Mouse (Mus musculus): ENCODE results near the gene Shisa4. TPM values are rescaled to one million over a fixed set of nuclear protein-coding genes. Genes with fewer than 3 reads are reported as not detected.

Gene Shisa4
- total and polyA plus RNA-seq, 2 experiments from 2014 or later, result 13.8 to 21.0 TPM

DNA sequence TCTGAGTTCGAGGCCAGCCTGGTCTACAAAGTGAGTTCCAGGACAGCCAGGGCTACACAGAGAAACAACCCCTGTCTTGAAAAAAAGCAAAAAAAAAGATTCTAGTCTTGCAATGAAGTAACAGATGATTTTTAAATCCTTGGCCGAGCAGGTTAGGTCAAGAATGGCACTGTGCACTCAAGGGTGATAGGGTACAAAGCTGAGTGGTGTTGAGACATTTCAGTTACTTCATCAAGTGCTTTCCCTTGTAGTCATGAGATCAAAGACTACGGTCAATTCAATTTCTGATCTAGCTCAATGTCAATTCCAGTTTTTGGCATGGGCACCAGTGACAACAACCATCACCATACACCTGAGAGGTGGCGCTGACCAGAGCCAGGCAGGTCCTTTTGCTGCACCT is 33.9 kb upstream of the Shisa4 start:
- H3K4me3 ChIP-seq (ENCODE audit: low read depth, low read length), result no peak overlapping the region
- WGBS, result 95% methylated on average over 4 of the region's 4 CpGs
- peaks cover 9% of the 10 kb centered on the region for H3K4me1 ChIP-seq (ENCODE audit: control insufficient read depth, insufficient read depth)
- no peak overlapping the region for H3K4me2 ChIP-seq (ENCODE audit: low read depth, low read length)
- no peaks in the 10 kb centered on the region for H3K9me3 ChIP-seq (replicated peaks; ENCODE audit: control insufficient read depth, low read length)
- H3K9ac ChIP-seq (replicated peaks; ENCODE audit: low read depth, low read length), result no peak overlapping the region
- DNase-seq (ENCODE audit: low spot score) (no peak), ATAC-seq (ENCODE audit: insufficient read depth, low read depth) (no peak)
- no peak overlapping the region for H3K27ac ChIP-seq (ENCODE audit: low read depth)
- TF ChIP-seq CTCF (IDR thresholded peaks at IDR 0.05; ENCODE audit: low read depth), result no peak
- TF ChIP-seq EP300 (IDR thresholded peaks at IDR 0.05; ENCODE audit: low read depth), result no peak
- peaks cover 61% of the 10 kb centered on the region for H3K36me3 ChIP-seq (replicated peaks; ENCODE audit: control insufficient read depth, insufficient read depth, low read length)
- no peaks in the 10 kb centered on the region for H3K27me3 ChIP-seq (ENCODE audit: control insufficient read depth, insufficient read depth, low read length)

DNA sequence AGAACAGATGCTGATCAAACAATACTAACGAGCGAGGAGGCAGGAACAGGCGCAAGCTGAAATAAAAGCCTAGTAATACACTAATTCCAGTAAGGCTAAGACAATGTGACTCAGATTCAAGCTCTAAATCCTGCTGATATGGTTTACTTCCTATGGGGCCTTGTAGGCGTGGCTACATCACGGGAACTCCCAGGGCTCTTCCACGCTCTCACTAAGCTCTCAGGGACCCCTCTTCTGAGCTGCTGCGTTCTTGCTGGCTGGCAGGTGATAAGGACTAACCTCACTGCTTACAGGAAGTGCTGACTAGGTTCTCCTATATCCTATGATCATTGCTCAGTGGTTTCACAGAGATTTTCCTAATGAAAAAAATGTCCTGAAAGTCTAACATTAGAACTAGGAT is 30.3 kb upstream of the Shisa4 start:
- DNase-seq (ENCODE audit: low spot score) (no peak), ATAC-seq (ENCODE audit: insufficient read depth, low read depth) (no peak)
- peaks cover 91% of the 10 kb centered on the region for H3K36me3 ChIP-seq (replicated peaks; ENCODE audit: control insufficient read depth, insufficient read depth, low read length)

DNA sequence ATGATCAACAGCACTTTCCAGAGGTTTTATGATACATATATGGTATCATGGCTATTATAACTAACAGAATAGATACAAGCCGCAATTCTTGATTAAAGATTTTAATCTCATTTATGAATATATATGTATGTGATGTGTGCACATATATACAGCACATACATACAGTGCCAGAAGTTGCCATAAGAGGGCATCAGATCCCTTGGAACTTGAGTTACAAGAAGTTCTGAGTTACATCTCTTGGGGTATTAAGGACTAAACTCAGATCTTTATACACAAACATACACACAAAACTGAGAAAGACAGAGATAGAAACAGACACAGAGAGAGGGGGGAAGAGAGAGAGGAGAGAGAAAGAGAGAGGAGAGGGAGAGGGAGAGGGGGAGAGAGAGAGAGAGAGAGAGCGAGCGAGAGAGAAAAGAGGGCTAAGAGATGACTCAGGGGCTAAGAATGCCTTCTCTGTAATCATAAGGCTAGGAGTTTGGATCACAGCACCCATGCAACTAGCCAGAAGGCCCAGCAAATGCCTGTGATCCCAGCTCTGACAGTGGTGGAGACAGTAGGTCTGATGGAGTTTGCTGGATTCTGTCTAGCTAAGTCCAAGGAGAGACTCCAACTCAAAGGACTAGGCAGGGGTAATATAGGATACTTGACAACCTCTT is 26.5 kb upstream of the Shisa4 start:
- Histone ChIP-seq H3K4me1 (ENCODE audit: control insufficient read depth, insufficient read depth) (no peaks in the 10 kb centered on the region), H3K4me2 (ENCODE audit: low read depth, low read length) (no peak overlapping the region), H3K4me3 (ENCODE audit: low read depth, low read length) (no peak overlapping the region), H3K27ac (ENCODE audit: low read depth) (no peak overlapping the region), H3K36me3 (replicated peaks; ENCODE audit: control insufficient read depth, insufficient read depth, low read length) (peaks cover 83% of the 10 kb centered on the region), H3K9ac (replicated peaks; ENCODE audit: low read depth, low read length) (no peak overlapping the region), H3K9me3 (replicated peaks; ENCODE audit: control insufficient read depth, low read length) (no peaks in the 10 kb centered on the region), H3K27me3 (ENCODE audit: control insufficient read depth, insufficient read depth, low read length) (no peaks in the 10 kb centered on the region)
- TF ChIP-seq CTCF (IDR thresholded peaks at IDR 0.05; ENCODE audit: low read depth) (peak; percentile 33), EP300 (IDR thresholded peaks at IDR 0.05; ENCODE audit: low read depth) (no peak)
- 72% methylated on average over 3 of the region's 3 CpGs for WGBS
- DNase-seq (ENCODE audit: low spot score), result no peak
- ATAC-seq (ENCODE audit: insufficient read depth, low read depth), result no peak

More for the DNA sequence above, 30.3 kb upstream of the Shisa4 start:
- Histone ChIP-seq H3K27me3 (ENCODE audit: control insufficient read depth, insufficient read depth, low read length) (no peaks in the 10 kb centered on the region), H3K9me3 (replicated peaks; ENCODE audit: control insufficient read depth, low read length) (no peaks in the 10 kb centered on the region), H3K4me1 (ENCODE audit: control insufficient read depth, insufficient read depth) (no peaks in the 10 kb centered on the region), H3K27ac (ENCODE audit: low read depth) (no peak overlapping the region), H3K4me3 (ENCODE audit: low read depth, low read length) (no peak overlapping the region), H3K4me2 (ENCODE audit: low read depth, low read length) (no peak overlapping the region), H3K9ac (replicated peaks; ENCODE audit: low read depth, low read length) (no peak overlapping the region)
- TF ChIP-seq CTCF (IDR thresholded peaks at IDR 0.05; ENCODE audit: low read depth), result no peak
- TF ChIP-seq EP300 (IDR thresholded peaks at IDR 0.05; ENCODE audit: low read depth), result no peak
- WGBS, result 55% methylated on average over 7 of the region's 7 CpGs

DNA sequence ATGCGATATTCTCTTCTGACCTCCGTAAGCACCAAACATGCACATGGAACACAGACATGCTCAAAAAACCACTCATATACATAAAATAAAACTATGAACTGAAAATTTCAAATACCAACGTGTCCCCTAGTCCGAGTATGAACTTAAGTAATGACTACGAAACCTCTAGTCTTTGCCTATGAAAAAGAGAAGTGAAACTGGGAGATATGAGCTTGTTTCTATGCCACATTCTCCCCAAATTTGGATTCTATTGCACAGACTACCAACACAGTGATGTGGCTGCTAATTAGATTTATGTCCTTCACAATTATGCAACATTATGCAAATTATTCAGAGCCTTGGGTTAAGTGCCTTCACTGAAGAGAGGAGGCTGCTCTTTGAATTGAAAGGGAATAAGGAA is 24.4 kb upstream of the Shisa4 start:
- WGBS, result 93% methylated on average over 5 of the region's 5 CpGs
- no peak for ATAC-seq (ENCODE audit: insufficient read depth, low read depth)
- Histone ChIP-seq H3K9ac (replicated peaks; ENCODE audit: low read depth, low read length) (no peak overlapping the region), H3K36me3 (replicated peaks; ENCODE audit: control insufficient read depth, insufficient read depth, low read length) (peaks cover 81% of the 10 kb centered on the region), H3K4me2 (ENCODE audit: low read depth, low read length) (no peak overlapping the region), H3K4me3 (ENCODE audit: low read depth, low read length) (no peak overlapping the region), H3K9me3 (replicated peaks; ENCODE audit: control insufficient read depth, low read length) (no peaks in the 10 kb centered on the region), H3K4me1 (ENCODE audit: control insufficient read depth, insufficient read depth) (no peaks in the 10 kb centered on the region), H3K27me3 (ENCODE audit: control insufficient read depth, insufficient read depth, low read length) (no peaks in the 10 kb centered on the region), H3K27ac (ENCODE audit: low read depth) (no peak overlapping the region)
- DNase-seq (ENCODE audit: low spot score), result no peak
- TF ChIP-seq EP300 (IDR thresholded peaks at IDR 0.05; ENCODE audit: low read depth) (no peak), CTCF (IDR thresholded peaks at IDR 0.05; ENCODE audit: low read depth) (no peak)

DNA sequence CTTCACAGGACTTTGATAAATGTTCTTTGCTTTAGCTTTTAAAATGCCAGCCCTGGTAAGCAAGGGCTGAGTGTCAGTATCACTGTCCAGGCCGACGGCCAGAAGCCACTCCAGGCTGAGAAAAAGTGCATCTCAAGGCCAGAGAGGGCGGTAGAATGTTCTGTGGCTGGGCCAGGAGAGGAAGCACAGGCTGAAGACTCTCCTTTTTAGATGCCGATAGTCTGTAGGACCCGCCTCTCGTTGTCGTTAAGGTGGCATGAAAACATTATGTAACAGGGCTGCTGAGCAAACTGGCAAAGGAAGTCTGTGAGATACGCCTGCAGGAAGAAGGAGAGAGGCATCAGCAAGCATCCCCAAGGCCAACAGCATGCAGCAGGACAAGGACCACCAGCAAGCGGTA is 10.1 kb upstream of the Shisa4 start:
- H3K9ac ChIP-seq (replicated peaks; ENCODE audit: low read depth, low read length), result no peak overlapping the region
- no peaks in the 10 kb centered on the region for H3K9me3 ChIP-seq (replicated peaks; ENCODE audit: control insufficient read depth, low read length)
- H3K27ac ChIP-seq (ENCODE audit: low read depth), result no peak overlapping the region
- ATAC-seq (ENCODE audit: insufficient read depth, low read depth) (no peak), DNase-seq (ENCODE audit: low spot score) (no peak)
- H3K4me1 ChIP-seq (ENCODE audit: control insufficient read depth, insufficient read depth), result peaks cover 10% of the 10 kb centered on the region
- 75% methylated on average over 9 of the region's 9 CpGs for WGBS
- no peak overlapping the region for H3K4me3 ChIP-seq (ENCODE audit: low read depth, low read length)
- peaks cover 78% of the 10 kb centered on the region for H3K36me3 ChIP-seq (replicated peaks; ENCODE audit: control insufficient read depth, insufficient read depth, low read length)
- no peaks in the 10 kb centered on the region for H3K27me3 ChIP-seq (ENCODE audit: control insufficient read depth, insufficient read depth, low read length)
- no peak overlapping the region for H3K4me2 ChIP-seq (ENCODE audit: low read depth, low read length)
- TF ChIP-seq EP300 (IDR thresholded peaks at IDR 0.05; ENCODE audit: low read depth), result no peak
- no peak for TF ChIP-seq CTCF (IDR thresholded peaks at IDR 0.05; ENCODE audit: low read depth)

DNA sequence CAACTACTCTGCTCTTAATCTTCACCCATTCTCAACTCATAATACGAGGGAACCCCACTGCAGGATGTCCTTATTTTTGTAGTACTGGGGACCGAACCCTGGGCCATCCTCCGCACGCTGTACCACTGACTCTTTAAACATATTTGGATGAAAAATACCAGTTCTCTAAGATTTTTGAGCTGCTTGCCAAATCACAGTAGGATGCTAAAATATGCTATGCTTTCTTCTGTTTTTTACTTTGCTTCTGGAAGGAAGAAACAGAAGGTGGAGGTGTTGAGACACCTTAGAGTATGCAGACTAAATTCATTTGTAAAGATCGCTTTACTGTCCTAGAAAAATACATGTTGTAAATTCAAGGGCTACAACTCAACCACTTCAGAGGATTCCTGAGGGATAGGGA is 9.1 kb upstream of the Shisa4 start:
- no peak for DNase-seq (ENCODE audit: low spot score)
- H3K4me3 ChIP-seq (ENCODE audit: low read depth, low read length), result no peak overlapping the region
- H3K4me2 ChIP-seq (ENCODE audit: low read depth, low read length), result no peak overlapping the region
- no peak overlapping the region for H3K27ac ChIP-seq (ENCODE audit: low read depth)
- no peak for ATAC-seq (ENCODE audit: insufficient read depth, low read depth)
- H3K9me3 ChIP-seq (replicated peaks; ENCODE audit: control insufficient read depth, low read length), result no peaks in the 10 kb centered on the region
- peaks cover 69% of the 10 kb centered on the region for H3K36me3 ChIP-seq (replicated peaks; ENCODE audit: control insufficient read depth, insufficient read depth, low read length)
- H3K27me3 ChIP-seq (ENCODE audit: control insufficient read depth, insufficient read depth, low read length), result no peaks in the 10 kb centered on the region
- H3K4me1 ChIP-seq (ENCODE audit: control insufficient read depth, insufficient read depth), result peaks cover 16% of the 10 kb centered on the region
- no peak for TF ChIP-seq EP300 (IDR thresholded peaks at IDR 0.05; ENCODE audit: low read depth)
- TF ChIP-seq CTCF (IDR thresholded peaks at IDR 0.05; ENCODE audit: low read depth), result no peak
- no peak overlapping the region for H3K9ac ChIP-seq (replicated peaks; ENCODE audit: low read depth, low read length)
- WGBS, result 95% methylated on average over 5 of the region's 5 CpGs
